Mouse (Mus musculus): ENCODE measurements at regions not wholly inside any gene's neighbourhood (a gene's known extent, or its start where the extent isn't known, plus 50 kb on each side); places are given as distances from the start of the nearest gene placed in this dataset.

GRCm38 (mm10) chr6:94760629-94761111 is 60.7 kb upstream of the Lrig1 start:
- no peak for DNase-seq (ENCODE audit: low spot score)
- Histone ChIP-seq H3K4me2 (replicated peaks; ENCODE audit: low read depth, low read length) (no peak overlapping the region), H3K27me3 (ENCODE audit: control insufficient read depth, insufficient read depth, low read length) (no peaks in the 10 kb centered on the region), H3K9ac (ENCODE audit: low read depth, low read length) (no peak overlapping the region), H3K4me1 (replicated peaks; ENCODE audit: control insufficient read depth, insufficient read depth, low read length) (0 out of 2 replicates have a peak, but pooled peaks cover 2% of the 10 kb centered on the region), H3K27ac (ENCODE audit: low read depth, low read length) (no peak overlapping the region), H3K36me3 (ENCODE audit: control insufficient read depth, insufficient read depth, low read length) (no peaks in the 10 kb centered on the region), H3K4me3 (ENCODE audit: low read depth, low read length) (no peak overlapping the region), H3K9me3 (ENCODE audit: control insufficient read depth, low read length) (no peaks in the 10 kb centered on the region)
- 62% methylated on average over 17 of the region's 17 CpGs for WGBS
- ATAC-seq (ENCODE audit: low FRiP score): no peak

GRCm38 (mm10) chr6:94759649-94760048 is 59.7 kb upstream of the Lrig1 start:
- Histone ChIP-seq H3K27ac (ENCODE audit: low read depth, low read length) (no peak overlapping the region), H3K4me2 (replicated peaks; ENCODE audit: low read depth, low read length) (no peak overlapping the region), H3K9ac (ENCODE audit: low read depth, low read length) (no peak overlapping the region), H3K4me3 (ENCODE audit: low read depth, low read length) (no peak overlapping the region), H3K9me3 (ENCODE audit: control insufficient read depth, low read length) (no peaks in the 10 kb centered on the region), H3K27me3 (ENCODE audit: control insufficient read depth, insufficient read depth, low read length) (no peaks in the 10 kb centered on the region), H3K36me3 (ENCODE audit: control insufficient read depth, insufficient read depth, low read length) (no peaks in the 10 kb centered on the region), H3K4me1 (replicated peaks; ENCODE audit: control insufficient read depth, insufficient read depth, low read length) (peaks cover 6% of the 10 kb centered on the region; the same call in 1 of the 2 replicates)
- no peak for ATAC-seq (ENCODE audit: low FRiP score)
- no peak for DNase-seq (ENCODE audit: low spot score)
- WGBS: 91% methylated on average over 1 of the region's 1 CpGs

- H3K4me2 ChIP-seq (replicated peaks; ENCODE audit: low read depth, low read length): no peak overlapping the region
- H3K9ac ChIP-seq (ENCODE audit: low read depth, low read length): no peak overlapping the region
- H3K4me1 ChIP-seq (replicated peaks; ENCODE audit: control insufficient read depth, insufficient read depth, low read length): peaks cover 6% of the 10 kb centered on the region; the same call in 1 of the 2 replicates
- H3K9me3 ChIP-seq (ENCODE audit: control insufficient read depth, low read length): no peaks in the 10 kb centered on the region
- DNase-seq (ENCODE audit: low spot score) (peak; percentile 43), ATAC-seq (ENCODE audit: low FRiP score) (peak; percentile 86)
- no peak overlapping the region for H3K27ac ChIP-seq (ENCODE audit: low read depth, low read length)
- 36% methylated on average over 4 of the region's 4 CpGs for WGBS
- no peaks in the 10 kb centered on the region for H3K27me3 ChIP-seq (ENCODE audit: control insufficient read depth, insufficient read depth, low read length)
- H3K4me3 ChIP-seq (ENCODE audit: low read depth, low read length): no peak overlapping the region
- H3K36me3 ChIP-seq (ENCODE audit: control insufficient read depth, insufficient read depth, low read length): no peaks in the 10 kb centered on the region
These were observed 56.0 kb upstream of the Lrig1 start for GRCm38 (mm10) chr6:94756006-94756405.

GRCm38 (mm10) chr6:94755297-94755831 is 55.4 kb upstream of the Lrig1 start:
- Histone ChIP-seq H3K27me3 (ENCODE audit: control insufficient read depth, insufficient read depth, low read length) (no peaks in the 10 kb centered on the region), H3K36me3 (ENCODE audit: control insufficient read depth, insufficient read depth, low read length) (no peaks in the 10 kb centered on the region), H3K27ac (ENCODE audit: low read depth, low read length) (peak overlapping the region; percentile 43), H3K4me3 (ENCODE audit: low read depth, low read length) (no peak overlapping the region), H3K4me2 (replicated peaks; ENCODE audit: low read depth, low read length) (no peak overlapping the region), H3K4me1 (replicated peaks; ENCODE audit: control insufficient read depth, insufficient read depth, low read length) (peaks cover 6% of the 10 kb centered on the region; the same call in 1 of the 2 replicates), H3K9ac (ENCODE audit: low read depth, low read length) (no peak overlapping the region), H3K9me3 (ENCODE audit: control insufficient read depth, low read length) (no peaks in the 10 kb centered on the region)
- WGBS: 46% methylated on average over 13 of the region's 13 CpGs
- ATAC-seq (ENCODE audit: low FRiP score): peak; percentile 10; the same call in 1 of the 2 replicates
- DNase-seq (ENCODE audit: low spot score): no peak

GRCm38 (mm10) chr6:94754522-94754921 is 54.6 kb upstream of the Lrig1 start:
- 0 out of 2 replicates have a peak overlapping the region, but pooled peaks have one; percentile 43 for H3K27ac ChIP-seq (ENCODE audit: low read depth, low read length)
- DNase-seq (ENCODE audit: low spot score): no peak
- H3K4me3 ChIP-seq (ENCODE audit: low read depth, low read length): no peak overlapping the region
- no peak overlapping the region for H3K9ac ChIP-seq (ENCODE audit: low read depth, low read length)
- no peaks in the 10 kb centered on the region for H3K27me3 ChIP-seq (ENCODE audit: control insufficient read depth, insufficient read depth, low read length)
- H3K9me3 ChIP-seq (ENCODE audit: control insufficient read depth, low read length): no peaks in the 10 kb centered on the region
- WGBS: 89% methylated on average over 3 of the region's 3 CpGs
- H3K36me3 ChIP-seq (ENCODE audit: control insufficient read depth, insufficient read depth, low read length): no peaks in the 10 kb centered on the region
- H3K4me2 ChIP-seq (replicated peaks; ENCODE audit: low read depth, low read length): no peak overlapping the region
- peaks cover 6% of the 10 kb centered on the region; the same call in 1 of the 2 replicates for H3K4me1 ChIP-seq (replicated peaks; ENCODE audit: control insufficient read depth, insufficient read depth, low read length)
- ATAC-seq (ENCODE audit: low FRiP score): no peak

GRCm38 (mm10) chr6:94751101-94751440 is 51.1 kb upstream of the Lrig1 start:
- peak; percentile 68 for DNase-seq (ENCODE audit: low spot score)
- no peak overlapping the region for H3K4me2 ChIP-seq (replicated peaks; ENCODE audit: low read depth, low read length)
- peaks cover 3% of the 10 kb centered on the region; the same call in 1 of the 2 replicates for H3K4me1 ChIP-seq (replicated peaks; ENCODE audit: control insufficient read depth, insufficient read depth, low read length)
- no peaks in the 10 kb centered on the region for H3K36me3 ChIP-seq (ENCODE audit: control insufficient read depth, insufficient read depth, low read length)
- H3K9me3 ChIP-seq (ENCODE audit: control insufficient read depth, low read length): no peaks in the 10 kb centered on the region
- peak; percentile 50 for ATAC-seq (ENCODE audit: low FRiP score)
- H3K27me3 ChIP-seq (ENCODE audit: control insufficient read depth, insufficient read depth, low read length): no peaks in the 10 kb centered on the region
- WGBS: 20% methylated on average over 8 of the region's 8 CpGs
- H3K9ac ChIP-seq (ENCODE audit: low read depth, low read length): no peak overlapping the region
- no peak overlapping the region for H3K27ac ChIP-seq (ENCODE audit: low read depth, low read length)
- no peak overlapping the region for H3K4me3 ChIP-seq (ENCODE audit: low read depth, low read length)

- H3K27ac ChIP-seq (ENCODE audit: low read depth, low read length): 0 out of 2 replicates have a peak overlapping the region, but pooled peaks have one; percentile 11
- peak; percentile 61 for DNase-seq (ENCODE audit: low spot score)
- peaks cover 3% of the 10 kb centered on the region; the same call in 1 of the 2 replicates for H3K4me1 ChIP-seq (replicated peaks; ENCODE audit: control insufficient read depth, insufficient read depth, low read length)
- H3K9me3 ChIP-seq (ENCODE audit: control insufficient read depth, low read length): no peaks in the 10 kb centered on the region
- ATAC-seq (ENCODE audit: low FRiP score): peak; percentile 86
- H3K27me3 ChIP-seq (ENCODE audit: control insufficient read depth, insufficient read depth, low read length): no peaks in the 10 kb centered on the region
- WGBS: 17% methylated on average over 13 of the region's 13 CpGs
- H3K36me3 ChIP-seq (ENCODE audit: control insufficient read depth, insufficient read depth, low read length): no peaks in the 10 kb centered on the region
- no peak overlapping the region for H3K9ac ChIP-seq (ENCODE audit: low read depth, low read length)
- H3K4me3 ChIP-seq (ENCODE audit: low read depth, low read length): no peak overlapping the region
- H3K4me2 ChIP-seq (replicated peaks; ENCODE audit: low read depth, low read length): no peak overlapping the region; the same call in 1 of the 2 replicates
These were observed 50.5 kb upstream of the Lrig1 start for GRCm38 (mm10) chr6:94750228-94751100.

Measured in hindbrain, embryonic 11.5 days (tissue).